Mouse (Mus musculus) E14TG2a.4 (cell line): Measurements from ENCODE around the gene Tepsin.

ENCODE experiments used
- H3K27me3 ChIP-seq: 2 replicates; pipeline ENCODE4 v1.6.1; 2014; ENCODE audit warnings: low read length, control low read depth; ENCODE audit not compliant: insufficient read depth
- H3K36me3 ChIP-seq: 2 replicates; pipeline ENCODE4 v1.6.1; 2014; ENCODE audit warnings: low read length, control low read depth; ENCODE audit not compliant: insufficient read depth
- H3K4me1 ChIP-seq: replicated peaks from 2 replicates; pipeline ENCODE4 v1.6.1; 2014; ENCODE audit warnings: low read depth, low read length, control low read depth
- H3K4me3 ChIP-seq: replicated peaks from 2 replicates; pipeline ENCODE4 v1.5.1; 2014; ENCODE audit warnings: mild to moderate bottlenecking, low read length
- H3K9me3 ChIP-seq: 2 replicates; pipeline ENCODE4 v1.6.1; 2014; ENCODE audit warnings: low read length, control low read depth
- CTCF ChIP-seq: conservative IDR thresholded peaks from 2 replicates; pipeline ENCODE4 v1.5.1; 2014; ENCODE audit warnings: low read length
- NANOG ChIP-seq: IDR thresholded peaks from 2 replicates; pipeline ENCODE4 v1.6.1; 2014; ENCODE audit warnings: borderline replicate concordance, low read length, mixed read lengths
- POU5F1 ChIP-seq: IDR thresholded peaks from 2 replicates; pipeline ENCODE4 v1.6.1; 2014; ENCODE audit warnings: low read length, borderline replicate concordance

The Tepsin gene

DNA sequence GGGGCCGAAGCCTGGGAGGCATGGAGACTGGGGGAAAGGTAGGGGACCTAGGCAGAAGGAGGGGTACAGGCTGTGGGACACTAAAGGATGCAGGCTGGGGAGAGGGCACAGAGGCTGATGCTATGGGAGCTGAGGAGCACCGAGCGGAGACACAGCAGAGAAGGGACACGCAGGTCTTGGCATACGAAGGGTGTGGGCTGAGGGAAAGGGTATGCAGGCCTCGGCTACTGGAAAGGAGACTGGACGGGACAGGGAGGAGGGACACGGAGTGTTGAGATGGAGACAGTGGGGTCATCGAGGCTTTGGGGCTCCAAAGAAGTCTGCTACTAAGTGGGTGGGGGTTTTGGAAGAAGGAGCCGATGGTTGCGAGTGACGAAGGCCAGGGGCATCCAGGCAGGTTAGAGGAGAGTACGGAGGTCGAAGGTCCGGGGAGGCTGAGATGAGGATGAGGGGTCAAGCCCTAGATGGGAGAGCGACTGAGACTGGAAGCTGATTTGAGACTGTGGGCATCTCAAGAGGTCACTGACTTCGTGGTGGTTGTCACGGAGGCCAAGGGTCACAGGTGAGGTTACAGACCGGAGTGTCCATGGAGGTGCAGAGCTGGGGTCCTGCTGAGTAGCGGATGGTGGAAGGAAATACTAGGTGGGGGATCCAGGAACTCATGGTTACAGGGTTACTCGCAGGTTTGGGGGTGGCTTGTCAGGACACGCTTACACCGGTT is 50.8 kb downstream of the Tepsin start:
- Histone ChIP-seq H3K9me3 (peaks cover 4% of the 10 kb centered on the region; the same call in 1 of the 2 replicates), H3K4me1 (peaks cover 35% of the 10 kb centered on the region), H3K27me3 (peaks cover 50% of the 10 kb centered on the region), H3K36me3 (no peaks in the 10 kb centered on the region), H3K4me3 (peak overlapping the region; percentile 77)
- TF ChIP-seq POU5F1 = no peak
- no peak for TF ChIP-seq NANOG
- TF ChIP-seq CTCF = no peak

- Histone ChIP-seq H3K9me3 (peaks cover 4% of the 10 kb centered on the region; the same call in 1 of the 2 replicates), H3K4me3 (peak within 1 kb of the TSS; percentile 77), H3K4me1 (peaks cover 37% of the 10 kb centered on the region), H3K36me3 (no peaks in the 10 kb centered on the region), H3K27me3 (peaks cover 50% of the 10 kb centered on the region)
- TF ChIP-seq CTCF (no peak), NANOG (no peak), POU5F1 (no peak)
Measured at GRCm38 (mm10) chr11:120046553-120047191, 51.9 kb downstream of the Tepsin start, which contains the start of gene Aatk. Gene Aatk, minus strand, starts transcription at chr11:120047167.

DNA sequence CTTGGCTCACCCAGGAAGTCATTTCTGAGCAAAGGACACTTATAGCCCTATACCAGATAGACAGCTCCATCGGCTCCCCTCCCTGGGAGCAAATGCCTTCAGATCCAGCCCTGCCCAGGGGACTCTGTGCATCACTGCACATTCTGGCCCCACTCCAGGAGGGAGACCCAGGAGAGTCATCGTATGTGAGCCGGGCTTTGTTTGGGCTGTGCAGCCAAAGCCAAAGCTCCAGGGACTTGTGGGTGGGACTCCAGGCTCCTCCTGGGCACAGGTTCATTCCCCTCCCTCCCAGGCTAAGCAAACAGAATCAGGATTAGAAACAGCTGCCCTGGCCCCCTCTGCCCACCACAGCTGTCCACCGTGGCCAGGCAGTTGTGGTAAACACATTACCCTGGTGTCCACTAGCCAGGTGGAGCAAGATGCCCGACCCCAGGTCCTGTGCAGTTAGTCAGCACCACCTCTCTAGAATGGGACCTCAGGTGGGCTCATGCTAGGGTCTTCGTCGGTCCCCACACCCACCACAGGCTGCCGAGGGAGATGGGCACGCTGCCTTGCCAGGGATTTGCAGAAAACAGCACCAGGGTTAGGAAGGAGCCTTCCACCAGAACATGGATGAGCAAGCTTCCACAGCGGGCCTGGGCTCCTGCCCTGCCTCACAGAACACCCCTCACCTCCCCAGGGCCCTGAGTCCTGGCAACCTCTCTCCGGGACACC is 52.5 kb downstream of the Tepsin start:
- Histone ChIP-seq H3K36me3 (no peaks in the 10 kb centered on the region), H3K9me3 (peaks cover 4% of the 10 kb centered on the region; the same call in 1 of the 2 replicates), H3K4me1 (peaks cover 35% of the 10 kb centered on the region), H3K27me3 (peaks cover 50% of the 10 kb centered on the region), H3K4me3 (peak overlapping the region; percentile 77)
- no peak for TF ChIP-seq CTCF

DNA sequence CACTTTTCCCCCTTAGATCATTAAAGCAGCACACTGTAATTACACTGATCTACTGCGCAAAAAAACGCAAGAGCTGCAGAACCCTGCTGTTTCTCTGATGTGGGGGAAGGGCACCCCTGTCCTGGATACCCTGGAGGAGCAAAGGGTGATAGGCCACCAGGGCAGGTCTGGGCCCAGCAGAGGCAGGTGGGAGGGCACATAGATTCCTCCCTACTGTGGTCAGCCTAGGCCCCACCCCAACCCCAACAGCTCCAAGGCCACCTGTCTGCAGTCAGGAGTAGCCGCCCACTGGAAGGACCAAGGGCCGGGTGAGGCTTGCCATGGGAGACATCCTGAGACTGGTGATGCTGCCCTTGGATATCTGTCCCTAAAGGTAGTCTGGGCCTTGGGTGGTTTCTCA is 53.2 kb downstream of the Tepsin start:
- H3K9me3 ChIP-seq = peaks cover 4% of the 10 kb centered on the region; the same call in 1 of the 2 replicates
- H3K27me3 ChIP-seq = peaks cover 50% of the 10 kb centered on the region
- no peak overlapping the region for H3K4me3 ChIP-seq
- TF ChIP-seq CTCF (no peak), POU5F1 (no peak), NANOG (no peak)
- peaks cover 39% of the 10 kb centered on the region for H3K4me1 ChIP-seq
- H3K36me3 ChIP-seq = no peaks in the 10 kb centered on the region

DNA sequence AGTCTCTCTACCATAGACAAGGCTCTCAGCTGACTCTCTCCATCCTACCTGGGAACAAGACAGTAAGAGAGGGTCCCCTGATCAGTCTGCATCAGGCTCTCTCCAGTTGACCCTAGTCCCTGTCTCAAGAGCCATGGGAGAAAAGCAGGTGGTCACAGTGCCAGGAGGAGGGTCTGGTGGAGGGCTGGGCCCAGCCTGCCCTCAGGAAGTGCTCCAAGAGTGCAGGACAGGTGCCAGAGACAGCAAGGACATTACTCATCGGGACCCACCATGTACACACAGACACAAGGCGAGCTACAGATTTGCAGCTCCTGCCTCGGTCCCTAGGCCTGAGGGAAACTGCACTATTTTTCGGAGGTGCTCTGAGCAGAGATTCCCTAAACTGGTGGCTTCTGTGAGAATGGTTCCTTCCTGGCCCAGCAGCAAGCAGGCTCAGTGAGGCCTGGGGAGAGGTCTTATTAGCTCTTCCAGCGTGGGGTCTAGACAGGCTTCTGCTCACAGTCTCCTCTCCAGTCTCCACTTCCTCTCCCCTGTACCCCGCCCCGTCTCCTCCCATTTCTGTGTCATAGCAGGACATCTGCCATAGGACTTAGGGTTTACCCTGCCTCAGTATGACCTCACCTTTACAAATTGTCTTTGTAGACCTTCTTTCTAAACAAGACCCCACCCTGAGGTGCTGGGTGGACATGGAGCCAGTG is 56.2 kb downstream of the Tepsin start:
- peaks cover 42% of the 10 kb centered on the region for H3K4me1 ChIP-seq
- no peak for TF ChIP-seq CTCF
- peaks cover 23% of the 10 kb centered on the region for H3K27me3 ChIP-seq
- H3K36me3 ChIP-seq = no peaks in the 10 kb centered on the region
- no peak overlapping the region for H3K4me3 ChIP-seq
- H3K9me3 ChIP-seq = peaks cover 4% of the 10 kb centered on the region; the same call in 1 of the 2 replicates

DNA sequence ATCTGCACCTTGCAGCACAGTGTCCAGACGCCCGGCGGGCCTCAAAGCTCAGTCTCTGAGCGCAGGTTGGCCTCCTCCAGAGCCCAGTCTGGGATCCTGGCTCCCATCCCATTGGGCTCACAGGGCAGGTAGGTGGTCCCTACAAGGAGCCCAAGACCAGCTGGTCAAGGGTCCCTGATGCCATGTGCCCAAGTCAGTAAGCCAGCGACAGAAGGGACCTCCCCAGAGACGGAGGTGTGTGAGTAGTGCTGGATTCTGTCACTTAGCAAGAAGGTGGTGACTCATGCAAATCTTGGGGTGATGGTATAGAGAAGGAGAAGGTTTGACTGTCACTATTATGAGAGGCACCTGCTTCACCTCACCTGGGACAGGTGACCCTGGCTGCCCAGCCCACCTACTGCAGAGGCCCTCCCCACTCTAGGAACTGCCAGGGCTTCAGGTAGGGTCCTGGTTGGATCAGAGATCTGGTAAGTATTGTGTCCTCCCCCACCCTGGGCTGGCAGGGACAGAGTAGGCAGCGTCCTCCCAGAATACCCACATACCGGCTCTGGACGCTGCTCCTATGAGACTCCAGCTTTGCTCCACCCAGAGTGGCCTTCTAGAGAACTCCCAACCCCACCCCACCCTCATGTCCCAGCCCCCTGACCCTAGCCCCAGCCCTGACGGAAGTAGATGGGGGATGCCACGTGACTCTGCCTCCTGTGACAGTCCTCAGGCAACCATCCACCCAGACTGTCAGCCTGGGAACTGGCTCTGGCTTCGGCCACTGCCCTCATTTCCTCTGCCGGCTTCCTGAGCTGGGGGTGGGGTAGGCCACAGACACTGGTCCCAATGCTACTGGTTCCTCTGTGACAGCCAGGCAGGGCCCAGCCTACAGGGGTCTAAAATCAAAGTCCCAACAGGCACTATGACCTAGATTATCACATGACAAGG is 57.1 kb downstream of the Tepsin start:
- TF ChIP-seq CTCF = no peak
- H3K27me3 ChIP-seq = peaks cover 23% of the 10 kb centered on the region
- peaks cover 3% of the 10 kb centered on the region; the same call in 1 of the 2 replicates for H3K9me3 ChIP-seq
- H3K4me3 ChIP-seq = no peak overlapping the region
- no peaks in the 10 kb centered on the region for H3K36me3 ChIP-seq
- H3K4me1 ChIP-seq = peaks cover 43% of the 10 kb centered on the region
